Mouse (Mus musculus) bone marrow macrophage, adult 2 months (primary cell): ENCODE results near the gene Gm15737. TPM values are rescaled to one million over a fixed set of nuclear protein-coding genes. Genes with fewer than 3 reads are reported as not detected.

Experiments used
- H3K27ac ChIP-seq: 2 replicates; pipeline ENCODE4 v1.5.1; 2012; ENCODE audit warnings: low read depth, low read length; ENCODE audit not compliant: insufficient read depth
- H3K4me1 ChIP-seq: 2 replicates; pipeline ENCODE4 v1.6.1; 2012; ENCODE audit warnings: low read length; ENCODE audit not compliant: control insufficient read depth, insufficient read depth
- H3K4me3 ChIP-seq: 2 replicates; pipeline ENCODE4 v1.5.1; 2012; ENCODE audit warnings: mild to moderate bottlenecking, low read length, moderate library complexity; ENCODE audit not compliant: insufficient read depth
- CTCF ChIP-seq: IDR thresholded peaks from 2 replicates; pipeline ENCODE4 v1.5.1; 2012; ENCODE audit warnings: low read depth, mild to moderate bottlenecking, low read length, moderate library complexity
- POLR2A ChIP-seq: IDR thresholded peaks from 2 replicates; pipeline ENCODE4 v1.6.1; 2012; ENCODE audit warnings: mild to moderate bottlenecking, low read depth, low read length, borderline replicate concordance
- polyA plus RNA-seq: library from polyadenylated mRNA; stranded (reverse); fragments of >200 nt; gene quantifications from 2 replicates; pipeline ENCODE4 v1.2.4, GENCODE M21; 2012; ENCODE audit not compliant: missing spikeins, insufficient read depth, insufficient read length

Gene Gm15737
- polyA plus RNA-seq, 1 experiment: not detected

DNA sequence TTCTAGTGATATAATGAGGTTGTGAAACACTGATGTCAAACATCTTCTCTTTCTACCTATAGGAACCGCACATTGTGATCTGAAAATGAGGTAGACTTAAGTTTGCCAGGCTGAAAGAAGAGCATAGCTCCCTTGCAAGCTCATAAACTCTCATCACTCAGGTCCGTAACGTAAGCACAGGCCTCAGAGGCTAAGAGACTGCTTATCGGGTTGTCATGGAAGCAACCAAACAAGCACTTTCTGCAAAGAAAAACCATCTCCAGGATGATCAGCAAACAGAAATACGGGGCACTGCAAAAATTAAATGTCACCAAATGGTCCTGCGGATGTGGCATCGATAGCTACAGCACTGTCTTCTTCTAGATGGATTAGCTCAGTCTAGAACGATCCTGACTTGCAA is 23.3 kb upstream of the Gm15737 start:
- TF ChIP-seq POLR2A (no peak), CTCF (no peak)
- Histone ChIP-seq H3K4me3 (no peak overlapping the region), H3K27ac (no peak overlapping the region), H3K4me1 (no peaks in the 10 kb centered on the region)

DNA sequence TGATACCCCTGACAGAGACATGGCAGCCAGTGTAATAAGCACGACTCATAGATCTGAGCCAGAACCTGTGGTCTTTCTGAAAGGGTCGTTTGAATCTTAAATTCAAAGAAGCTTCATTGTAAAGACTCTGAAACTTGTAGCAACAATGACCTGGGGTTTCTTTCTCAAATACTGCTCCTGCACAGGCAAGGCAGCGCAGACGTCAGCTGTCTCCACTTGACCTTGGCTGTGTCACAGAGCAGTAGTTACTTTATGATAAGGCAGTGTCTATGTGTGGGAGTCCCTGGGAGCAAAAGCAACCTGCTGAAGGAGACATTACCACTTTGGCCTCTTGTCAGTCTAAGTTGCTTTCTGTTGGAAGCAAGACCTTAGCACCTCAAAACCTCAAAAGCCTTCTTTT is 22.5 kb upstream of the Gm15737 start:
- no peak overlapping the region for H3K4me3 ChIP-seq
- H3K27ac ChIP-seq: no peak overlapping the region
- H3K4me1 ChIP-seq: no peaks in the 10 kb centered on the region
- TF ChIP-seq POLR2A: no peak
- no peak for TF ChIP-seq CTCF

DNA sequence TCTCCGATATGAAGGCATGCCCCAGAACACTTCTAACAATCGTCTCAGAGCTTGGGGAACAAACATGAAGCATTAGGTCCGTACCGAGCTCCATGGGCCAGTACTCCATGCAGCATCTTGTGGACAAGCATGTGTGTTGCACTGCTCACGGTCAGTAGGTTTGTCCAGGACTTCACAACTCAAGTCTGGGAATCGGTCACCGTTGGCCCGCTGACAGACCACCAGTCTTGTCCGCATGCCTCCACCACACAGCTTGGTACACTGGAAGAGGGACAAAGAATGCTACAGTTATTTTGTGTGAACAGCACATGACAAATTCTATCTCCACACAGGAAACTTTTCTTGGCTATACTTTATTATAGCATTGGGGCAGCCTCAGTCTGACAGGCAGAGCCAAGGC is 19.9 kb upstream of the Gm15737 start:
- no peaks in the 10 kb centered on the region for H3K4me1 ChIP-seq
- no peak for TF ChIP-seq POLR2A
- TF ChIP-seq CTCF: no peak

DNA sequence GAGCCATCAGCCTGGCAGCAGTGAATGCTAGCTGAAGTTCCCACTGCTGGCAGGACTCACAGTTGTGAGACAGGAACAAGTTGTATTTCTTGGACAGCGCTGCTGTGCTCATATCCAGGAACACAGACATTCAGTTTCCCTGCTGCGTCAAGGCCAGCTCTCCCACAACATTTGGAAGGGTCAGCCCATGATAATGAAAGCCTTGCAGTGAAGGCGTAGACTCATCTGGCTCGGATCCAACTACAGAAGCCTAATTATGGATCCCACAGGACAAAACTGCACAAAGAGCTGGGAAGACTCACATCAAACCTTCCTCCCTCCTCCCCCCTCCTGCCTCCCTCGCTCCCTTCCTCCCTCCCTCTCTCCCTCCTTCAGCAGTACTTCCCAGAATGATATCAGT is 18.9 kb upstream of the Gm15737 start:
- TF ChIP-seq CTCF (no peak), POLR2A (no peak)
- Histone ChIP-seq H3K27ac (no peak overlapping the region), H3K4me3 (no peak overlapping the region), H3K4me1 (no peaks in the 10 kb centered on the region)

More for the DNA sequence above, 19.9 kb upstream of the Gm15737 start:
- Histone ChIP-seq H3K4me3 (no peak overlapping the region), H3K27ac (no peak overlapping the region)

DNA sequence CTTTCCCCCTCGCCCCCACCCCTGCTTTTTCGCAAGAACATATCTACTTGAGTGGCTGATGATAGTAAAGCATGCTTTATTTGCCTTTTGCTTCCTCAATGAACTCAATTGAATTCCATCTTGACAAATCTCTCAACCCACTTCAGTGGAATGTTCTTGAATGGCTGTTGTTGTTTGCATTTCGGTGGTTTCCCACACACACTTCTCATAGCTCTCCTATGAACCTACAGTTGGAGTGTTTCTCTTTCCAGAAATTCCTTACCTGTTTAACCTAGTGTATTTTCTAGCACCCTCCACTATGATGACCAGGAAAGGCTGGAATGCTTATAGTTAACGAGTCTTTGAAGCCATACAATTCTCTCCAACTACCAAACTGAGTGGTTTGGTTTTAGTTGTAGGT is 14.3 kb upstream of the Gm15737 start:
- TF ChIP-seq CTCF: no peak
- no peak for TF ChIP-seq POLR2A
- Histone ChIP-seq H3K4me1 (no peaks in the 10 kb centered on the region), H3K27ac (no peak overlapping the region), H3K4me3 (no peak overlapping the region)

DNA sequence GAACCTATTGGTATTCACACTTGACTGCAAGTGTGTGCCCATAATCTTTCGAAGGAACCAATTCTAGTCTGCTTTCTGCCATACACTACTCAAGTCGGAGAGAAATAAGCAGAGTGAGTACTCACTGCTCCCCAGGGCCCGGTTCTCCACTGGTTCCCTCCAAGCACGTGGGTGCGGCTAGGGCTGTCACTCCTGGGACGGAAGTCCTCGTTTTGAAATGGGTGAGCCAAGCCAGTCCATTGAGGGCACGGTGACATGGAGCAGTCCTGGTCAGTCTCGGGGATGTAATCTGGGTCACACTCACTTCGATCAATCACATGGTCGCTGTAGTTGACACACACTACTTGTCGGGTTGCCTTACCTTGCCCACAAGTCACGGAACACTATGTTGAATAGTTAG is 11.4 kb upstream of the Gm15737 start:
- Histone ChIP-seq H3K27ac (no peak overlapping the region), H3K4me3 (no peak overlapping the region)

DNA sequence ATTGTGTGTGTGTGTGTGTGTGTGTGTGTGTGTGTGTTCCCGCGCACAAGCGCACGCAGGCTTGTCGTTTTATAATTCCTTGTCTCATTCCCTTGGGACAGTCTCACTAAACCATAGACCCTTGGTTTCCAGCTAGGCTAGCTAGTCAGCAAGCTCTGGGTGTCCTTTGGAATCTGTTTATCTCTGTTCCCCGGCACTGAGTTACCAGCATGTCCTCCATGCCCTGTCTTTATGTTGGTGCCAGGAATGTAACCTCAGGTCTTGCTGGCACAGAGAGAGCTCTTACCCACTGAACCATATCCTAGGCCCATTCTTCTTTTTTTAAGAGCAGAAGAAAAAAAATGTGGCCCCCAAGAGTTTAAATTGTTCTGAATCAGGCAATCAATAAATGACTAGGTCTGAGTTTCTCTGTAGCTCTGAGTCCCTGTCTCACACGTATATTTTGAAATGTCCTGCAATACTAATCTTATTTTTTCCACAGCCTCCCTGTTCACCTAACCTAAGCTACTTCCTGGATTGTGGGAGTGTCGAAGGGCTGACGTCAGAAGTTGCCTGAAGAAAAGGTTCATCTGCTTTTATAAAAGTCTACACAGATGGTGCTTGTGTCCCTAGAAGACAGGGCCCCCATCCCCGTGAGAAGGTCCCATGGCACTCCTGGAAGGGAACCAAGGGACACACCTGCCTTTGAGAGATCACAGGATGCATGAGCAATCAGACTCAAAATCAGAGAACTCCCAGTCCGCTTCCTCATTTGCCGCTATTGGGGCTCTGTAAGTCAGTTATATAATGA is 10.2 kb upstream of the Gm15737 start:
- Histone ChIP-seq H3K27ac (no peak overlapping the region), H3K4me1 (no peaks in the 10 kb centered on the region), H3K4me3 (no peak overlapping the region)
- no peak for TF ChIP-seq POLR2A
- no peak for TF ChIP-seq CTCF

More for the DNA sequence above, 11.4 kb upstream of the Gm15737 start:
- no peaks in the 10 kb centered on the region for H3K4me1 ChIP-seq
- TF ChIP-seq CTCF (no peak), POLR2A (no peak)

DNA sequence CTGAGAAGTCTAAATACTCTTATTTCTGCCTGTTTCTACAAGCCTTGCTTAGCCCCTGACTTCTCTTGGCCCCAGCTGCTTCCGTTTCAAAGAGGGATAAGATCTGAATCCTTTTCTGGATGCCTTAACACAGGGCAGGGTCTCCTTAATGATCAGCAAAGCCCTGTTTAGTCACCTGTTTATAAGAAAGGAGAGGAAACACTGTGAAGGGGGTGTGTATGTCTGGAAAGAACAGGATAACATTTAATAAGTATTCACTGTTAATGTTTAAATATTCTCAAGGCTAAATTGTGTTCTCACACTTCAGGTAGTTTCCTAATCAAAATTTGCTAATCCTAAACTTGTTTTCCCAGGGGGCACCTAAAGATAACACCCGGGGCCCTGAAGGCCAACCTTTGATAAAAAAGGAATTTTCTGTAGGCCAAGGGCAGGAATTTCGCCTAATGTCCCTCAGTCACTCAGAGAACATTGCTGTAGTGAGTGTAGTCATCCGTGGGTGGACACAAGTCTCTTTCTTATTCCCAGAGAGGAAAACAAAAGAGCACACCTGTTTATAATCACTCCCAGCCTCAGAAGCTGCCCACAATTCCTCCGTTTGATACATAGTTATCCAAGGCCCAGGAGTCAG is 8.8 kb upstream of the Gm15737 start:
- TF ChIP-seq CTCF (no peak), POLR2A (no peak)
- Histone ChIP-seq H3K27ac (no peak overlapping the region), H3K4me1 (no peaks in the 10 kb centered on the region), H3K4me3 (no peak overlapping the region)

DNA sequence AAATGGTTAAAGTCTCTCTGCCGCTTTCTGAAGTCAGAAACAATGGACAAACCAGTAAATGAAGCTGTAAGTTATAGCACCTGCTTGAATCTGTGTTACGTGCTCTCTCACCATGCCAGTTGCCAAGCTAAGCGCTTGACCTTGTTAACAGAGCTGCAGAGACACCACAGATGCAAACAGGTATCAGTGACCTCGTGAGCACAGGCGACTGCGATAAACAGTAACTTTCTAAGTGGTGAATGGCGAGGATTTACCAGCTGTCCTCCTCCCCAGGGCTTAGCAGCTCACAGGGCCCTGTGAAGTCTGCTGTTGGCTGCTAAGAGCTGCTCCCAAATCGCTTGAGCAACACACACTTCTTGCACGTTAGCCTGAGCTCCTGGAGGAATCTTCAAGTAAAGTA is 6.6 kb upstream of the Gm15737 start:
- no peak for TF ChIP-seq POLR2A
- TF ChIP-seq CTCF: no peak
- no peaks in the 10 kb centered on the region for H3K4me1 ChIP-seq
- H3K27ac ChIP-seq: no peak overlapping the region
- H3K4me3 ChIP-seq: no peak overlapping the region

DNA sequence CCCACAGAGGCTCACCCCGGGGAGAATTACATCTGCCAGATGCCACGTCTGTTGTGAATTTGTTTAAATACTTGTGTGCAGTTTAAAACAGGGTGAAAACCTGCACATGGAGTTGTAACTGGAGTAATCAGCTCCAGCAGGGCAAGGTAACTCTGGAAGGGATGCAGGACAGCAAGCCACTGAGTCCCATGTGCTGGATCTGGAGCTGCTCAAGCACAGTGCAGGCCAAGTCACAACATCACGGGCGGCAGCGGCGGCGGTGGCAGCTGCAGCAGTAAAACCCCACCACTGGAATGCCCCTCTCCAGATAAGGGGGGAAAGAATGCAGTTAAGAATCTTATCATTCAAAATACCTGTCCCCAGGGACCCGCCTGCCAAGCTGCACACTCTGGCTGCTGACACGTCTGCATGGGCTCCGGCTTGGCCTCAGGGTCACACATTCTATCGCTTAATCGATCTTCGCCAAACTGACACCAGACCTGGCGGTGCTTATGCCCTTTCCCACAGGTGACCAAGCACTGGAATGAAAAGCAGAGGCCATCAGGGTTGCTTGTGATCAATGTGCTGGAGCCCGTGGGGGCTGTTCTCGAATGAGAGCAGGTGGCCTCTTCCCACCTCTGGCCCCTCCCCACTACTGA is 544 bp downstream of the Gm15737 start:
- no peak overlapping the region for H3K4me3 ChIP-seq
- no peak overlapping the region for H3K27ac ChIP-seq
- no peak for TF ChIP-seq CTCF
- TF ChIP-seq POLR2A: no peak
- H3K4me1 ChIP-seq: no peaks in the 10 kb centered on the region
